Mouse (Mus musculus) heart, adult 9 months (tissue): ENCODE results near the gene Sp140.
"Not testable (repeated sequence)": the region's sequence is repeated elsewhere in the genome, so short reads cannot be mapped to it uniquely, and the experiment has no call there.

Experiments
- DNase-seq, 2 experiments: peaks; one replicate each; pipeline ENCODE4 v3.0.0; 2022; ENCODE audit warnings: low spot score in 2 of 2

Sp140 gene

GRCm38 (mm10) chr1:85600078-85600477, at the start of gene Sp140:
Sp140 (plus strand) TSS chr1:85600378.
- not testable (repeated sequence) for DNase-seq

GRCm38 (mm10) chr1:85555261-85555660, 44.9 kb upstream of the Sp140 start:
- peak in 1 of 2 experiments; percentile 26 for DNase-seq

DNA sequence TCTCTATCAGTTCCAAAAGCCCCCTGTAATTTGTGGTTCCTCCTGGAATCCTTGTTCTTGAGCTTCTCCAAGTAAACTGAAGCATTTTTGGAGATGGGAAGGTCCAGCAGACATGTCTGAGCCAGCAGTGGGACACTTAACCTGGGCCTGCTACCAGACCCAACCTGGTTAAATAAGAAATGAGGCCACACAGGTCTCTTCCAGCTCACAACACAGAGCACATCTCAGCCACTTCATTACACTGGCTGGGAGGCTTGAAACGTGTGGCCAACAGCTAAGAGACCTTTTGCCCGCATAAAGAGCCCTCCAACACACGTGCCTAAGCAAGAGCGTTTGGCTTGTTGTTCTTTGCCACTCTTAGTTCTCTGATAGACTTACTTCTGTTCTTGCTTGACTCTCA, 26.6 kb upstream of the Sp140 start:
- DNase-seq = not testable (repeated sequence)

DNA sequence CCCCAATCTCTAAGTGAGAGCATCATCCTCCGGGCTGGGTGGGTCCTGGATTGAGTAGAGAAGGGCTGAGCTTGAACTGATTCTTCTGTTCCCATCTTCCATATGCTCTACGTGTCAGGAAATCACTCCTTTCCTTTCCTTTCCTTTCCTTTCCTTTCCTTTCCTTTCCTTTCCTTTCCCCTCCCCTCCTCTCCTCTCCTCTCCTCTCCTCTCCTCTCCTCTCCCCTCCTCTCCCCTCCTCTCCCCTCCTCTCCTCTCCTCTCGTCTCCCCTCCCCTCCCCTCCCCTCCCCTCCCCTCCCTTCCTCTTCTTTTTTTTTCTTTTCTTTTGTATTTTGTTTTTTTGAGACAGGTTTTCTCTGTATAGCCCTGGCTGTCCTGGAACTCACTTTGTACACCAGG, 24.8 kb upstream of the Sp140 start, which contains the start of gene G530012D18Rik:
Gene G530012D18Rik, plus strand, starts transcription at position 301 of the 400 bp plus-strand sequence.
- not testable (repeated sequence) for DNase-seq

GRCm38 (mm10) chr1:85578372-85579010, 21.7 kb upstream of the Sp140 start:
- not testable (repeated sequence) for DNase-seq

DNA sequence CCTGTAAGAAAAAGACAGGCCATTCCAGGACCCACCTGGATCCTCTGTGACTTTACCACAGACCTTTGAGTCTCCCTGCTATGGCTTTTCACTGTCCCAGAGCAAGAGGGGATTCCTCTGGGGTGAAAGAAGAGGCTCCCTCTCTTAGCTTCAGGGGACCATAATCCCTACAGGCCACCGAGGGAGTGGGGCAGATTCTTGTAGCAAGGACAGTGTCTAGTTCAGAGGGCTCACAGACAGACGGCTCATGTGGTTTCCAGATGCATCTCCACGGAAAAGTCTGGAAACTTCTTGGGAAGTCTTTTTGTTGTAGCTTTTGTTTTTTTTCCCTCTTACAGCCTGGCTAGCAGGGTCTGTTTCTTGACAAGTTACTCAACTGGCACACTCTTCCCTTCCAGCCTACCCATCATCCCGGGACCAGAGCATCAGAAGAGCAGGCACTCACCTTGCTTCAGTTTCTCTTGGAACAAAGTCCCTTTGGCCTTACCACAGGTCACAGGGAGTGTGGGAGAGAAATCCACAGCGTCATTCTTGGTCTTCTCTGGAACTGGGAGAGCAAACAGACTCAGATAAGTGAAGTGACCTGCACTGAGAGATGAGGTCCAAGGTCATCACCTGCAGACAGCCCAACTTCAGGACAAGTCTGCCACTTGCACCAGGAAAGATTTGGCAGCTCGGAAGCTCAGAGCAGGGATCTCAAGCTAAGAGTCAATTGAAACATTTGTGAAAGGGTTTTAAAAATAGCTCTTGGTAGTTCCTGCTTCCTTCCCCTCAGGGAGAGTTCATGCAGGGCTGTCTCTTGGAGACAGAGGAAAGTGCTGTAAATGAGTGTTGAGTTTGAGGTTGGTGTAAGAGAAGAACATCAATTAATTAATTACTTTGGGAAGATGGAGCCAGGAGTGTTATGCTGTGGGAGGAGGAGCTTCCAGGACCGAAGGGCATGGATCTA, 20.7 kb upstream of the Sp140 start:
- DNase-seq = not testable (repeated sequence)

DNA sequence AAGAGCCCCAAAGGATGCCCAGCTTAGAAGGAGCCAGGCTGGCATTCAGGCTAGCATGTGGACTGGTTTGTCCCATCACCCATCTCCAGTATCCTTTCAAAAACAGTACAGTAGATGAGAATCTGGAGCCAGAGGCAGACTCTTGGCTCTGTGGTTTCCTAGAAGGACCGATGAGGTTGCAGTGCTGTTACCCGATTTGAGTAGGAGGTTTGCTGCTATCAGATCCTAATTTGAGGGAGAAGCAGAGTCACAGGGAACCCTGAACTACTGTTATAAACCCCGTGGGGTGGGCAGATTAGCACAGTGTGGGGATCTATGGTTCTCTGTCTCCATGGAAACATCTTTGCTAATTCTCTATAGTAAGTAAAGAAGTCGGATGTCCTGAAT, 20.0 kb upstream of the Sp140 start:
- not testable (repeated sequence) for DNase-seq

DNA sequence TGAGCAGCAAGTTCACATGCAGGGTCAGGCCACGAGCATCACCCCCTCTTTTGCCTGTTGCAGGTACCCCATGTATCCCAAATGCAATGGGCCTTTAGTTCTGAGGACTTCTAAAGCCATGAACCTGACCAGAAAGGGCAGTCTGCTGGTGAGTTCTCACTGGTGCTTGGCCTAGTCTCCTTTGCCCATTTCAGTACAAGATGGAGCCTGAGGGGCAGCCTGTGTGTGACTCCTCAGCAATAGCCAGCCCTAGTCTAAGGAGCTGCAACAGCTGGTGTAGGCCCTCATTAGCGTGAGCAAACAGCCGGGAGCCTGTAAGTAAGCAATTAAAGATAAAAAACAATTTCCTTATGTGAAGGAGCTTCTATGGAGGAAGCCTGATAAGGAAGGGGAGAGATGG, 19.6 kb upstream of the Sp140 start:
- DNase-seq = not testable (repeated sequence)

GRCm38 (mm10) chr1:85581518-85581917, 18.7 kb upstream of the Sp140 start:
- not testable (repeated sequence) for DNase-seq

DNA sequence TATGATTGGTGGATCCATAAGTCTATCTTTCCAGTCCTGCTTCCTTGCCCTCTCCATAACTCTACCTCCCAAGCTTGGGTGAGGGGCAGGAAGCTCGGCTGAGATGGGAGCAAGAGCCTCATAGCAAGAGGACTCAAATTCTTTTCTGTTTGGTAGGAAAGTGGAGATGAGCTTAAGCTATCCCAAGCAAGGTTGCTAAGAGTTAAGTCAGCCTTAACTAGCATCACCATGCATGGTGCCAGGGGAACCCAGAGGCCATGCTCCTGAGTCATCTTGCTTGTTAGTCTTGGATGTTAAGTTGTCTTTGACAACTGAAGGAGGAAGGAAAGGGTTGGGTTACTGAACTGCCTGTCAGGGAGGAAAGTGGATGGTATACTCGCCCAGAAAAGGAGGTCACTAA, 11.5 kb upstream of the Sp140 start:
- not testable (repeated sequence) for DNase-seq

DNA sequence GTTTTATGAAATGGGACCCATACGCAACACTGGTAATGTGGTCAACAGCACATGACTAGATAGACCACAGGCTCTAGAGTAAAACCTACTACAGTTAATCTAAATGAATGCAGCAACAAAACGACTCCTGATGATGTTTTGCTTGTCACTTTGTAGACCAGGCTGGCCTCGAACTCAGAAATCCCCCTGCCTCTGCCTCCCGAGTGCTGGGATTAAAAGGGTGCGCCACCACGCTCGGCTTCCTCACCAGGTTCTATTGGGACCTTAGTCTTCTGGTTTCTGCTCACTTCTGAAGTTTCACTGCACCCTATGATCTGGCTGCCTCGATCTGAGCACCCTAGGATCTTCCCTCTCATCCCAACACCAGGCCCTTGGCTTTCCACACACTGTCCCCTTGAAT, 7.7 kb upstream of the Sp140 start:
- DNase-seq = not testable (repeated sequence)

- DNase-seq = not testable (repeated sequence)
These were observed 1.7 kb upstream of the Sp140 start, which contains the start of gene Sp110 for GRCm38 (mm10) chr1:85598271-85599012. Sp110 (minus strand) TSS chr1:85598817.

DNA sequence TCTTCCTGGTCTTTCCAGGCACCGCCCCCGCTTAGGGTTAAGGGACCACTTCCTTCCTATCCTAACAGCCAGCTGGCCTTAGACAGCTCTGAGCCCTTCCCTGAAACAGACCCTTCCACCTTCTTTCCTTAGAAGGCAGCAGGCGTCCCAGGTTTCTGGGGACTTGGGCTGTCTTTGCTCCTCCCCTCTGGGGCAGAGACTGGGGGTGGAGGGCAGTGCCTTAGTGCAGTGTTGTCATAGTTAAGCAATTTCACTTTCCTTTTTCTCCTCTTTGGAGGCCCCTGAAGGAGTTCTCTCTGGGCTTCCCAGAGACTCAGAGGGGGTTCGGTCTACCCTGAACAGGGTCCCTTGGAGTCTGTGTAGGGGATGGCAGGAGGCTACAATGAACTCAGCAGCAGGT, 616 bp downstream of the Sp140 start:
- peak; percentile 63 to 69 for DNase-seq

DNA sequence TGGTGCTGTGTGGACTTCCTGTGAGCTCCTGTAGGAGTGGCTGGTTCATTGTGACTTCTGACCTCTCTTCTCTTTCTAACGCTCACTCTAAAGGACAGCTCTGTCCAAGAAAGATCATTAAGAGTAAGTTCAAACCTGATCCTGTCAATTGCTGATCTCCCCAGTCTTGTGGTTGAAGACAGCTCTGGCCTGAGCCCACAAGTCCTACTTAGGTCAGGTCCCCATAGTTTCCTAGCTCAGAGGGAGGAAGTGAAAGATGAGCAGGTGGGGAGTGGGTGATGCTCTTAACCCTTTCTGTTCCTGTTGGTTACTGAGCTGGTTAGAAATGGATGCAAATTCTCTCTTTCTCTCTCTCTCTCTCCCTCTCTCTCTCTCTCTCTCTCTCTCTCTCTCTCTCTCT, 4.2 kb downstream of the Sp140 start:
- DNase-seq = not testable (repeated sequence)

- DNase-seq = not testable (repeated sequence)
These were observed 8.2 kb downstream of the Sp140 start for GRCm38 (mm10) chr1:85608361-85608760.

DNA sequence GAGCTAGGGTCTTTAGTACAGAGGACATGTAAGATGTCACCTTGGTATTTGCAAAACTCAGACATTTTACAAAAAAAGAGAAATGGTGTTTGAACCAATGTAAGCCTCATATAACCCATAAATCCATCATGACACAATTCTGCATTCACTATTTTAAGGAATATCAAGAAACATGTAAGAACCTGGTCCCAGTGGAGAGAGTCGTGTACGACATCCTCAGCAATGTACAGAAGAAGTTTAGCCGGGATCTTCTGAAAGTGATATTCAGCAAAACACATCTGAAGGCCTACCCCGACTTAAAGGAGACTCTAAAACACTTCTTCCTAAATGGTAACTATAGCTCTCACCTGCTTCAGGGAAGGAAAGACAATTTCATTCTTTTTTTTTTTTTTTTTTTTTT, 10.4 kb downstream of the Sp140 start:
- not testable (repeated sequence) for DNase-seq

DNA sequence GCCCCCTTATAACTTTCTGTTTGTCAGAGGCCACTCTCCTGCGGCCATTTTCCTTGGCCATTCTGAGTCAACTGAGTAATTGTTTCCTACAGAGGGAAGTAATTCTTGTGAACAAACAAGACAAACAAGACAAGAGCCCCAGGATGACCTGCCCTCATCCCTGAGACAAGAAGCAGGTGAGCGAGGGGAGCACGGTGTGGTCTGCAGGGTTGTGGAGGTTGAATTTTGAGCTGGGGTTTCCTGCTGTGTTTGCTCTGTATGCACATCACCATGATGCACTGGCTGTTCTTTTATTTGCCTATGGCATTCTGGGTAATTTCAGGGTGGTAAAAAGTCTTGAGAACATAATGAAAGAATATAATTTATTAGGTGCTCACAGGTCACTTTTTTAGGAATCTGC, 14.9 kb downstream of the Sp140 start:
- DNase-seq = not testable (repeated sequence)

GRCm38 (mm10) chr1:85615819-85616218, 15.6 kb downstream of the Sp140 start:
- not testable (repeated sequence) for DNase-seq

DNA sequence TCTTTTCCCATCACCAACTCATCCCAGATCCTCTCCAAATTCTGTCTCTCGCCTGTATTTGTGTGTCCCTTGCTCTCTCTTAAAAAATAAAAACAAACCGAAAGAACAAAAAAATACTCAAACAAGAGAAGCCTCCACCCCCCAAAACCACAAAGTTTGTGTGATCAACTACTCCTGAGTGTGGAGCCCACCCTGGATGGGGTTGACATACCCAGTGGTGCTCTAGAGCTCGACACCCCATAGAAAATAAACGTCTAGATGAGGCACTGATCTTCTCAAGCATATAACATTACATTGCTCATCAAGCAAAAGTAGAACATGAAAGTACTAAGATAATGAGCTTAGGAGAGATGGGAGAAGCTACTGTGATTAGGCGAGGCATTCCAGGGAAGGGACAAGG, 17.0 kb downstream of the Sp140 start:
- DNase-seq = not testable (repeated sequence)

GRCm38 (mm10) chr1:85618689-85619088, 18.5 kb downstream of the Sp140 start:
- not testable (repeated sequence) for DNase-seq

DNA sequence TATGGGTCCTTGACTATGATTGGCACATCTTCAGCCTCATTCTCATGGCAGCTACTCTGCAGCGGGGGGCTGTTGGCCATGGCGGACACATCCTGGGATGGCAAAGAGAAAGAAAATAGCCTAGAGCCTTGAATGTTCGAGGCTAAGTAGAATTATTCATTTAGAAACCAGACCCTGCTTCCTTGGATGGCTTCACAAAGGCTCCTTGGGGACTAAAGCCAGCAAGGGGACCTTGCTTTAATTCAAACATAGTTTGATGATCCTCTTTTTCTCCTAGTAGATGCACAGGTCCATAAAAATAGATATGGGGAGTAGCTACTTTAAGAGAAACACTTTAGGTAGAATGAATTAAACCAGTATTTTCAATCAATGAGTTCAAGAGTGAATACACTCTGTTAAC, 36.8 kb downstream of the Sp140 start:
- not testable (repeated sequence) for DNase-seq

- DNase-seq = not testable (repeated sequence)
These were observed 38.0 kb downstream of the Sp140 start for GRCm38 (mm10) chr1:85638144-85638543.
